Mouse (Mus musculus) heart, adult 2 months (tissue): ENCODE data around the gene Tmcc1. TPM values are rescaled to one million over a fixed set of nuclear protein-coding genes. Genes with fewer than 3 reads are reported as not detected.
A peak's percentile ranks its signal among the peaks of the same experiment; 100 is the strongest.

Source experiments
- DNase-seq, 2 experiments: peaks; one replicate each; pipeline ENCODE4 v3.0.0; 2021
- H3K27ac ChIP-seq: fragments of 200-600 bp; 2 replicates; pipeline ENCODE4 v1.8.1; 2022
- H3K27me3 ChIP-seq: fragments of 200-500 bp; 2 replicates; pipeline ENCODE4 v1.6.1; 2012; ENCODE audit warnings: mild to moderate bottlenecking, low read length, inconsistent platforms, mixed read lengths; ENCODE audit not compliant: control insufficient read depth, insufficient read depth
- H3K36me3 ChIP-seq: fragments of 200-500 bp; 2 replicates; pipeline ENCODE4 v1.6.1; 2012; ENCODE audit warnings: low read length, inconsistent platforms; ENCODE audit not compliant: control insufficient read depth, insufficient read depth
- H3K4me1 ChIP-seq: fragments of 200-500 bp; 2 replicates; pipeline ENCODE4 v1.6.1; 2011; ENCODE audit warnings: low read length; ENCODE audit not compliant: control insufficient read depth, insufficient read depth
- H3K4me3 ChIP-seq: fragments of 200-600 bp; 2 replicates; pipeline ENCODE4 v1.8.1; 2022
- H3K79me2 ChIP-seq: fragments of 200-500 bp; replicated peaks from 2 replicates; pipeline ENCODE4 v1.6.1; 2012; ENCODE audit warnings: mild to moderate bottlenecking, inconsistent platforms, low read length, moderate library complexity, mixed read lengths; ENCODE audit not compliant: control insufficient read depth, insufficient read depth
- H3K9ac ChIP-seq: fragments of 200-500 bp; 2 replicates; pipeline ENCODE4 v1.6.1; 2012; ENCODE audit warnings: low read depth, mild to moderate bottlenecking, control low read depth, inconsistent platforms, low read length, mixed read lengths
- CTCF ChIP-seq: fragments of 200-600 bp; IDR thresholded peaks from 2 replicates; pipeline ENCODE4 v1.8.1; 2022; ENCODE audit warnings: antibody characterized with exemption, mild to moderate bottlenecking, moderate library complexity
- EP300 ChIP-seq: fragments of 200-500 bp; IDR thresholded peaks from 2 replicates; pipeline ENCODE4 v1.6.1; 2011; ENCODE audit warnings: low read depth, low read length, control low read depth; ENCODE audit not compliant: insufficient read depth
- POLR2A ChIP-seq: fragments of 200-500 bp; IDR thresholded peaks from 2 replicates; pipeline ENCODE4 v1.6.1; 2011; ENCODE audit warnings: mild to moderate bottlenecking, low read depth, low read length, control low read depth; ENCODE audit not compliant: insufficient read depth
- WGBS: fragments of 180-500 bp; shearing (Covaris S2); methylation state at CpG from one replicate; pipeline ENCODE4 v1.1.7; 2018; 5-methylcytosine and 5-hydroxymethylcytosine counted together
- intact Hi-C: fragments of 180-260 bp; cut with DNase I; formaldehyde crosslinking; loops from one replicate; pipeline ENCODE4 v1.15.1; 2025
- polyA plus RNA-seq: library from polyadenylated mRNA; depleted of rRNA; stranded (reverse); fragments of >200 nt; gene quantifications from 2 replicates; pipeline ENCODE4 v1.2.3, GENCODE M21; 2012
- total RNA-seq, 2 experiments: library from RNA; stranded (reverse); gene quantifications; 2 replicates each; pipeline ENCODE4 v1.2.3; 2021

Tmcc1 gene
- total and polyA plus RNA-seq, 3 experiments: 16.7 to 33.8 (median 32.1) TPM

DNA sequence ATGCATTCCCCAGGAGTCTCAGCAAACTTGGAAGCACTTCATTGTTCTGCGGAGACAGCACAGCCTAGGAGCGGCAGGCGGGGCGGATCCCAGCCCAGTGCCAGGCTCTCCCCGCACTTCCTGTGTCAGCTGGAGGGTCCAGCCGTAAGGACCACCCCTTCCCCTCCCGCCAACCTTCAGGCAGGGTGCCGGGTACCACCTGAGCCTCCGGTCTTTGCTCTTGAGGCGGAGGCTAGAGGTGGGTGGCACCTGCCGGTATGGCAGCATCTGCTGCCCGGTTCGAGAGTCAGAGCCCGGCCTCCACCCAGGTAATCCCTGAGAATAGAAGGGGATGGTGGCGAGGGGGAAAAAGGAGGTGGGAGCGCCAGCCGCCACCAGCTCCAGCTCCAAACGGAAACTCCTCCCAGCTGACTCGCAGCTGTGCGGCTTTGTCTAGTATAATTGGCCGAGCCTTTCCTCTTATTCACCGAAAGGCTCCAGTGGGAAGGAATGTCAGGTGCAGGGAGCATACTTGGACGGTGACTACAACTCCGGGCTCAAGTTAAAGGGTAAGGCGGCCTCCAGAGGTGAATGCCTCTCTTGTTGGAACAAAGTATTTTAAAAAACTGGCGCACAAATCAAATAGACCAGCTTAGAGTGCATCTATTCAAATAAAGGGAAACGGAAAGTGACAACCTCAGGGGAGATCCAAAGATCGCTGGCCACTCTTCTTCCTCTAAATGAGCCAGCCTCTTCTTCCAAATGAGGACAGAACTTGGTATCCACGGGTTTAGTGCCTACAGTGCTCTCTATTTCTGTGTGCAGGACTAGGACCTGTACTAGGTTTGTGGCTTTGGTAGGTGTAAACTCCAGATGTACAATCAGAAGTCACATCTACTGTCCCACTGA lies 85.6 kb downstream of the Tmcc1 start:
- Histone ChIP-seq H3K27ac (peak overlapping the region; percentile 79), H3K4me3 (peak overlapping the region; percentile 68), H3K79me2 (no peaks in the 10 kb centered on the region; the same call in 1 of the 2 replicates), H3K9ac (peak overlapping the region; percentile 85), H3K36me3 (peaks cover 2% of the 10 kb centered on the region; the same call in 1 of the 2 replicates), H3K4me1 (peaks cover 3% of the 10 kb centered on the region), H3K27me3 (no peaks in the 10 kb centered on the region)
- intact Hi-C loops: loop anchor here (5.0 kb wide), 1 partner anchor 35 kb away; no protein-coding TSS in a partner anchor
- WGBS: 2% methylated on average over 29 of the region's 29 CpGs
- TF ChIP-seq CTCF: peak; percentile 41
- TF ChIP-seq EP300: 0 out of 2 replicates have a peak, but pooled peaks have one; percentile 10
- TF ChIP-seq POLR2A: no peak
- peak; percentile 71 to 72 for DNase-seq

DNA sequence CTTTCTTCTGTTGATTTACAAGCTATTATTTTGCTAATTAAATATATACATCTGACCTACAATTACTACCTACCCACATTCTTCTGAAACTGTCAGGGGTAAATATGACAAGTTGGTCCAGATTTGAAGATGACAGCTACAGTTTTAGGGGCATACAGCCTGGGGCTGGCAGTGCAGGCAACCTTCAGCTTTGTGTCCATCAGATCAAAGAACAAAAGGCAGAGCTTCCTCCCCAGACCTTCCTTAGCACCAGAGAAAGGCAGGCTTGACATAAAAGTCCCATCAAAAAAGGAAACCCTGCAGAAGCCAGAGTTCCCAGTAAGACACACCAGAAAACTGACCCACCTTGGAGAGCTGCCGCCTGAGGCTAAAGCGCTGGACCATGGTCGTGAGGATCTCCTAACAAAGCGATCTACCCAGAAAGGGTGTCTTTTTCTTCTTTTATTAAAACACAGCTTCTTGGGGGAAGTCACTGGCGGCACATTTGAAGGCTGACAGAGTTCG lies 86.3 kb downstream of the Tmcc1 start:
- intact Hi-C loops: loop anchor here (5.0 kb wide), 1 partner anchor 35 kb away; no protein-coding TSS in a partner anchor
- peaks cover 3% of the 10 kb centered on the region for H3K4me1 ChIP-seq
- H3K27ac ChIP-seq: peak overlapping the region; percentile 79
- 14% methylated on average over 6 of the region's 6 CpGs for WGBS
- H3K27me3 ChIP-seq: no peaks in the 10 kb centered on the region
- no peak for TF ChIP-seq CTCF
- no peak for TF ChIP-seq EP300
- no peak for TF ChIP-seq POLR2A
- no peaks in the 10 kb centered on the region; the same call in 1 of the 2 replicates for H3K79me2 ChIP-seq
- no peak for DNase-seq
- H3K36me3 ChIP-seq: peaks cover 2% of the 10 kb centered on the region; the same call in 1 of the 2 replicates
- H3K4me3 ChIP-seq: peak overlapping the region; percentile 68
- peak overlapping the region; percentile 85 for H3K9ac ChIP-seq

GRCm38 (mm10) chr6:116097579-116097978 lies 95.7 kb downstream of the Tmcc1 start:
- TF ChIP-seq EP300 (no peak), POLR2A (no peak), CTCF (no peak)
- DNase-seq: no peak
- WGBS: 76% methylated on average over 2 of the region's 2 CpGs
- intact Hi-C loops: no loop called here
- Histone ChIP-seq H3K27me3 (no peaks in the 10 kb centered on the region), H3K9ac (no peak overlapping the region), H3K4me1 (no peaks in the 10 kb centered on the region; the same call in 1 of the 2 replicates), H3K4me3 (no peak overlapping the region), H3K36me3 (no peaks in the 10 kb centered on the region), H3K27ac (no peak overlapping the region), H3K79me2 (peaks cover 2% of the 10 kb centered on the region)

- no peak overlapping the region for H3K9ac ChIP-seq
- H3K4me1 ChIP-seq: no peaks in the 10 kb centered on the region; the same call in 1 of the 2 replicates
- no peak overlapping the region for H3K4me3 ChIP-seq
- DNase-seq: no peak
- no peaks in the 10 kb centered on the region for H3K27me3 ChIP-seq
- TF ChIP-seq POLR2A: no peak
- no peak for TF ChIP-seq EP300
- no peak for TF ChIP-seq CTCF
- H3K79me2 ChIP-seq: no peaks in the 10 kb centered on the region
- H3K36me3 ChIP-seq: no peaks in the 10 kb centered on the region
- H3K27ac ChIP-seq: no peak overlapping the region
- intact Hi-C loops: no loop called here
Measured at GRCm38 (mm10) chr6:116089402-116089801, 103.9 kb downstream of the Tmcc1 start.

- H3K27me3 ChIP-seq: no peaks in the 10 kb centered on the region
Measured at GRCm38 (mm10) chr6:116086036-116086435, 107.2 kb downstream of the Tmcc1 start.

DNA sequence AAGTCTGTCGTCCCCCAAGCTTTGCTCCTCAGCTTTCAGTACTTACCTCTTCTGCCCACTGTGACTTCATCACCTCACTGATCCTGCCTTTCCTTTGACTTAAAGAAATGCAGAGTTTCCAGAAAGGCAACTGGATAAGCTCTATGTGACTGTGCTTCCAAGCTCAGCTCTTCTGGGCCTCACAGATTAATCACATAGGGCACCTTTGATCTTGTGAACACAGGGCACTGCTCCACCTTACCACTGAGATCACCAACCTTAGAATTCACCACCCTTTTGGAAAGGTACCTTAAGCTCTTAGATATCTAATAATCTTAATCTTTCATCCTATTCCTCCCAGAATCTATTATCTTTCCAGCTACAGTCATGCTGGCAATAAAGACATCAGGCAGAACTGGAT lies 111.0 kb downstream of the Tmcc1 start:
- H3K36me3 ChIP-seq: peaks cover 3% of the 10 kb centered on the region
- H3K4me3 ChIP-seq: no peak overlapping the region
- intact Hi-C loops: no loop called here
- no peaks in the 10 kb centered on the region for H3K27me3 ChIP-seq
- no peak for TF ChIP-seq POLR2A
- no peak overlapping the region for H3K9ac ChIP-seq
- no peaks in the 10 kb centered on the region for H3K79me2 ChIP-seq
- no peak for DNase-seq
- WGBS: 89% methylated on average over 1 of the region's 1 CpGs
- H3K27ac ChIP-seq: no peak overlapping the region
- peaks cover 3% of the 10 kb centered on the region for H3K4me1 ChIP-seq

More at GRCm38 (mm10) chr6:116086036-116086435, 107.2 kb downstream of the Tmcc1 start:
- H3K4me1 ChIP-seq: no peaks in the 10 kb centered on the region; the same call in 1 of the 2 replicates
- no peaks in the 10 kb centered on the region for H3K79me2 ChIP-seq
- no peak overlapping the region for H3K9ac ChIP-seq
- no peak overlapping the region for H3K27ac ChIP-seq
- no peak overlapping the region for H3K4me3 ChIP-seq
- intact Hi-C loops: no loop called here
- 98% methylated on average over 1 of the region's 1 CpGs for WGBS
- DNase-seq: no peak
- TF ChIP-seq CTCF: no peak
- no peak for TF ChIP-seq POLR2A
- no peak for TF ChIP-seq EP300
- H3K36me3 ChIP-seq: peaks cover 3% of the 10 kb centered on the region
